Mouse (Mus musculus): ENCODE data around the gene Gm20870. TPM values are rescaled to one million over a fixed set of nuclear protein-coding genes. Genes with fewer than 3 reads are reported as not detected.
"Not testable (repeated sequence)": the region's sequence is repeated elsewhere in the genome, so short reads cannot be mapped to it uniquely, and the experiment has no call there.

The Gm20870 gene
- total RNA-seq (2021) = not detected
- long read RNA-seq, experiment 1 = 0 reads
- long read RNA-seq, experiment 2 = 0 reads

- not testable (repeated sequence) for DNase-seq
These were observed at the start of gene Gm20870 for GRCm38 (mm10) chrY:71691743-71692142. Gm20870 (plus strand) TSS chrY:71692043.

Other genes starting within 250 kb of the Gm20870 start
- not detected for gene Gm20869, start 222.6 kb upstream of the Gm20870 start, total RNA-seq (2021)

Measured in gastrocnemius, postnatal 25 days (tissue).